Mouse (Mus musculus): Measurements from ENCODE around the gene Serpinb6e. TPM values are rescaled to one million over a fixed set of nuclear protein-coding genes. Genes with fewer than 3 reads are reported as not detected.

The Serpinb6e gene
- polyA plus RNA-seq (2012), result not detected in 2 replicates

DNA sequence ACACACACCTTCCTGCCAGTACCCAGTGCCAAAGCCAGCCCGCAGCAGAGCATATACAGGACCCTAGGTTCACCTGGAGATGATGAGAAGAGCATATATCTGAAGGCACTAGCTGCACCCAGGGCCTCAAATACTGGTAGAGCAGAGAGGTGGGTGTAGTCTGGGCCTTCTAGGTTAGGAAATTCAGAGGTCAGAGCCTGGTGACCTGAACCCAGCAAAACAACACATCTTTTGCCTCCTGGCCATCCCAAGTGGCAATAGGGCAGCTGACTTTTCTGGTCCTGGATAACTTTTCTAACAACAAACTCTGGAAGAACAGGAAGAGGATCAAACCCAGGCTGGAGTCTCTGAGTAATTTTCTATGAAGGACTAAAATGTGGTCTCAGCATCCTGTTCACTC lies at the start of gene Serpinb6e:
Gene Serpinb6e (minus strand): TSS at position 101 of the 400 bp plus-strand sequence.

Other genes starting within 250 kb of the Serpinb6e start
- gene Serpinb6d, start 182.0 kb downstream of the Serpinb6e start, polyA plus RNA-seq (2012), result not detected in 2 replicates
- gene Serpinb6c, start 62.3 kb upstream of the Serpinb6e start, polyA plus RNA-seq (2012), result not detected in 2 replicates
- gene Nqo2, start 121.3 kb upstream of the Serpinb6e start, polyA plus RNA-seq (2012), result 1.6 and 1.9 TPM in 2 replicates
- 10.1 and 11.1 TPM in 2 replicates for gene Ripk1, start 159.0 kb upstream of the Serpinb6e start, polyA plus RNA-seq (2012)
- 5.8 and 6.0 TPM in 2 replicates for gene Serpinb6a, start 159.4 kb upstream of the Serpinb6e start, polyA plus RNA-seq (2012)
- 22.5 and 26.9 TPM in 2 replicates for gene Bphl, start 194.2 kb upstream of the Serpinb6e start, polyA plus RNA-seq (2012)
- gene Tubb2a, start 234.6 kb upstream of the Serpinb6e start, polyA plus RNA-seq (2012), result 19.7 and 22.8 TPM in 2 replicates